Mouse (Mus musculus) ES-Bruce4 (cell line): ENCODE data around the gene Slc4a11. TPM values are rescaled to one million over a fixed set of nuclear protein-coding genes. Genes with fewer than 3 reads are reported as not detected.
"Not testable (repeated sequence)": the region's sequence is repeated elsewhere in the genome, so short reads cannot be mapped to it uniquely, and the experiment has no call there.

Experiments
- H3K27ac ChIP-seq: 2 replicates; pipeline ENCODE4 v1.5.1; 2012; ENCODE audit warnings: low read length, inconsistent platforms; ENCODE audit not compliant: insufficient read depth
- H3K27me3 ChIP-seq: 2 replicates; pipeline ENCODE4 v1.6.1; 2012; ENCODE audit warnings: mild to moderate bottlenecking, low read length, inconsistent platforms; ENCODE audit not compliant: control insufficient read depth, poor library complexity, insufficient read depth, severe bottlenecking
- H3K36me3 ChIP-seq: 2 replicates; pipeline ENCODE4 v1.6.1; 2012; ENCODE audit warnings: inconsistent platforms, mild to moderate bottlenecking, low read length, moderate library complexity; ENCODE audit not compliant: control insufficient read depth, poor library complexity, insufficient read depth, severe bottlenecking
- H3K4me1 ChIP-seq: one replicate; pipeline ENCODE4 v1.8.1; 2011; ENCODE audit warnings: low read length; ENCODE audit not compliant: control insufficient read depth, insufficient read depth
- H3K4me3 ChIP-seq: 2 replicates; pipeline ENCODE4 v1.5.1; 2011; ENCODE audit warnings: low read depth, mild to moderate bottlenecking, low read length
- H3K9ac ChIP-seq: 2 replicates; pipeline ENCODE4 v1.6.1; 2012; ENCODE audit warnings: low read depth, mild to moderate bottlenecking, inconsistent platforms; ENCODE audit not compliant: poor library complexity, severe bottlenecking
- H3K9me3 ChIP-seq: replicated peaks from 2 replicates; pipeline ENCODE4 v1.6.1; 2012; ENCODE audit warnings: mild to moderate bottlenecking, low read length, inconsistent platforms; ENCODE audit not compliant: control insufficient read depth, poor library complexity, insufficient read depth, severe bottlenecking
- CTCF ChIP-seq: IDR thresholded peaks from one replicate; pipeline ENCODE4 v1.8.1; 2011; ENCODE audit warnings: low read depth, low read length
- EP300 ChIP-seq: IDR thresholded peaks from 2 replicates; pipeline ENCODE4 v1.6.1; 2011; ENCODE audit warnings: low read depth, low read length; ENCODE audit not compliant: insufficient read depth
- POLR2A ChIP-seq: IDR thresholded peaks from one replicate; pipeline ENCODE4 v1.8.1; 2011; ENCODE audit warnings: low read length; ENCODE audit not compliant: insufficient read depth
- polyA plus RNA-seq: library from polyadenylated mRNA; stranded (reverse); fragments of >200 nt; gene quantifications from 2 replicates; pipeline ENCODE4 v1.2.4, GENCODE M21; 2011; ENCODE audit warnings: low read depth; ENCODE audit not compliant: missing spikeins, insufficient read depth, insufficient read length

The Slc4a11 gene
- polyA plus RNA-seq, 1 experiment, result 27.1 TPM

- H3K27me3 ChIP-seq, result no peaks in the 10 kb centered on the region
- peaks cover 16% of the 10 kb centered on the region for H3K36me3 ChIP-seq
- H3K4me3 ChIP-seq, result no peak overlapping the region
- H3K27ac ChIP-seq, result no peak overlapping the region
- no peak for TF ChIP-seq POLR2A
- no peak for TF ChIP-seq EP300
- TF ChIP-seq CTCF, result no peak
- no peaks in the 10 kb centered on the region for H3K4me1 ChIP-seq
- H3K9me3 ChIP-seq, result no peaks in the 10 kb centered on the region
- H3K9ac ChIP-seq, result no peak overlapping the region
Measured at GRCm38 (mm10) chr2:130656536-130656935, 40.8 kb downstream of the Slc4a11 start.

- no peak for TF ChIP-seq POLR2A
- no peak for TF ChIP-seq EP300
- TF ChIP-seq CTCF, result no peak
- H3K9me3 ChIP-seq, result no peaks in the 10 kb centered on the region
- H3K9ac ChIP-seq, result no peak overlapping the region
- no peak overlapping the region for H3K4me3 ChIP-seq
- H3K36me3 ChIP-seq, result peaks cover 12% of the 10 kb centered on the region
- no peak overlapping the region for H3K27ac ChIP-seq
- H3K4me1 ChIP-seq, result no peaks in the 10 kb centered on the region
- no peaks in the 10 kb centered on the region for H3K27me3 ChIP-seq
Measured at GRCm38 (mm10) chr2:130655660-130656339, 41.5 kb downstream of the Slc4a11 start.

GRCm38 (mm10) chr2:130653760-130654159 lies 43.6 kb downstream of the Slc4a11 start:
- no peak for TF ChIP-seq EP300
- no peak for TF ChIP-seq POLR2A
- TF ChIP-seq CTCF, result no peak
- Histone ChIP-seq H3K4me1 (no peaks in the 10 kb centered on the region), H3K9ac (no peak overlapping the region), H3K36me3 (peaks cover 12% of the 10 kb centered on the region), H3K9me3 (no peaks in the 10 kb centered on the region), H3K27ac (no peak overlapping the region), H3K27me3 (no peaks in the 10 kb centered on the region), H3K4me3 (no peak overlapping the region)

GRCm38 (mm10) chr2:130653303-130653702 lies 44.0 kb downstream of the Slc4a11 start:
- Histone ChIP-seq H3K36me3 (peaks cover 12% of the 10 kb centered on the region), H3K27ac (no peak overlapping the region), H3K9ac (no peak overlapping the region), H3K4me3 (no peak overlapping the region), H3K27me3 (no peaks in the 10 kb centered on the region), H3K9me3 (no peaks in the 10 kb centered on the region), H3K4me1 (no peaks in the 10 kb centered on the region)
- TF ChIP-seq POLR2A (no peak), CTCF (no peak), EP300 (no peak)

GRCm38 (mm10) chr2:130649028-130649427 lies 48.3 kb downstream of the Slc4a11 start:
- not testable (repeated sequence) for H3K9ac ChIP-seq, H3K27me3 ChIP-seq, H3K4me3 ChIP-seq, H3K9me3 ChIP-seq, H3K36me3 ChIP-seq, H3K27ac ChIP-seq, H3K4me1 ChIP-seq

- Histone ChIP-seq H3K4me3 (no peak overlapping the region), H3K27ac (no peak overlapping the region), H3K4me1 (no peaks in the 10 kb centered on the region), H3K9me3 (no peaks in the 10 kb centered on the region), H3K9ac (no peak overlapping the region), H3K27me3 (no peaks in the 10 kb centered on the region), H3K36me3 (no peaks in the 10 kb centered on the region)
- no peak for TF ChIP-seq CTCF
- TF ChIP-seq EP300, result no peak
- TF ChIP-seq POLR2A, result no peak
Measured at GRCm38 (mm10) chr2:130645198-130645597, 52.1 kb downstream of the Slc4a11 start.
